Mouse (Mus musculus) c-Kit-positive CD71-positive TER-119-positive erythroid progenitor cells, embryonic 14.5 days (primary cell): ENCODE data around the gene Slc9a5.

ENCODE experiments used
- DNase-seq: peaks from one replicate; pipeline ENCODE4 v3.0.0-alpha.2; 2013; ENCODE audit warnings: low spot score

Gene Slc9a5

GRCm38 (mm10) chr8:105348450-105349095 lies at the start of gene Slc9a5:
Gene Slc9a5, plus strand, starts transcription at chr8:105348843.
- DNase-seq: no peak

GRCm38 (mm10) chr8:105299962-105300361 lies 48.7 kb upstream of the Slc9a5 start:
- peak; percentile 90 for DNase-seq

- no peak for DNase-seq
Observed at GRCm38 (mm10) chr8:105303396-105303795, 45.2 kb upstream of the Slc9a5 start.

GRCm38 (mm10) chr8:105303874-105304273 lies 44.8 kb upstream of the Slc9a5 start:
- no peak for DNase-seq

GRCm38 (mm10) chr8:105304325-105305210 lies 44.1 kb upstream of the Slc9a5 start:
- no peak for DNase-seq

- no peak for DNase-seq
Observed at GRCm38 (mm10) chr8:105305211-105306145, 43.2 kb upstream of the Slc9a5 start, which contains the start of gene Elmo3. Gene Elmo3, plus strand, starts transcription at chr8:105305601.

- no peak for DNase-seq
Observed at GRCm38 (mm10) chr8:105306146-105306691, 42.4 kb upstream of the Slc9a5 start.

GRCm38 (mm10) chr8:105307670-105308069 lies 41.0 kb upstream of the Slc9a5 start:
- no peak for DNase-seq

- DNase-seq: no peak
Observed at GRCm38 (mm10) chr8:105308428-105308827, 40.2 kb upstream of the Slc9a5 start.

- DNase-seq: no peak
Observed at GRCm38 (mm10) chr8:105309142-105309847, 39.3 kb upstream of the Slc9a5 start.

GRCm38 (mm10) chr8:105310118-105310517 lies 38.5 kb upstream of the Slc9a5 start:
- no peak for DNase-seq

GRCm38 (mm10) chr8:105311718-105312117 lies 36.9 kb upstream of the Slc9a5 start:
- no peak for DNase-seq

- DNase-seq: no peak
Observed at GRCm38 (mm10) chr8:105312891-105313481, 35.7 kb upstream of the Slc9a5 start.

GRCm38 (mm10) chr8:105313622-105314402 lies 34.8 kb upstream of the Slc9a5 start:
- no peak for DNase-seq

- no peak for DNase-seq
Observed at GRCm38 (mm10) chr8:105315073-105315769, 33.4 kb upstream of the Slc9a5 start.

- no peak for DNase-seq
Observed at GRCm38 (mm10) chr8:105317941-105318340, 30.7 kb upstream of the Slc9a5 start.

- DNase-seq: no peak
Observed at GRCm38 (mm10) chr8:105318662-105319190, 29.9 kb upstream of the Slc9a5 start.

- peak; percentile 80 for DNase-seq
Observed at GRCm38 (mm10) chr8:105323183-105323582, 25.5 kb upstream of the Slc9a5 start.

- DNase-seq: no peak
Observed at GRCm38 (mm10) chr8:105325641-105326093, 23.0 kb upstream of the Slc9a5 start.
